Mouse (Mus musculus) spleen, postnatal 36 days (tissue): ENCODE data around the gene Apoa5.
A peak's percentile ranks its signal among the peaks of the same experiment; 100 is the strongest.
"Not testable (repeated sequence)": the region's sequence is repeated elsewhere in the genome, so short reads cannot be mapped to it uniquely, and the experiment has no call there.

Experiments used
- DNase-seq, 2 experiments: peaks; one replicate each; pipeline ENCODE4 v3.0.0; 2022; ENCODE audit warnings: low spot score in 2 of 2, mixed read lengths in 1 of 2

Gene Apoa5

DNA sequence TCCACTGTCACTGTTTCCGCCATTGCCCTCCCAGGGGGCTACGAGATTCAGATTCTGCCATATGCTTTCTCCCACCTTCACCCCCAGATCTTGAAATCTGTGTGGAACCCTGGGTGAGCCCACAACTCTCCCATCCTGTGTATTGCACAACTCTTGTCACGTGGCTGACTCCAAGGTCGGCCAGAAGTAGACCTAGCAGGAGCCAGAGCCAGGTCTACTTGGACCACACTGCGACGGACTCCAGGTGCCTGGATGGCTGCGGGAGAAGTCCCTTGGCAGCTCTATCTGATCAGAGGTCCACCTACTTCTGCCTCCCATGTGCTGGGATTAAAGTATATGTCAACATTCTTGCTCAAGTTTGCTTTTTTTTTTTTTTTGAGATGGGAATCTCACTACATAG lies 7.3 kb upstream of the Apoa5 start:
- no peak for DNase-seq

DNA sequence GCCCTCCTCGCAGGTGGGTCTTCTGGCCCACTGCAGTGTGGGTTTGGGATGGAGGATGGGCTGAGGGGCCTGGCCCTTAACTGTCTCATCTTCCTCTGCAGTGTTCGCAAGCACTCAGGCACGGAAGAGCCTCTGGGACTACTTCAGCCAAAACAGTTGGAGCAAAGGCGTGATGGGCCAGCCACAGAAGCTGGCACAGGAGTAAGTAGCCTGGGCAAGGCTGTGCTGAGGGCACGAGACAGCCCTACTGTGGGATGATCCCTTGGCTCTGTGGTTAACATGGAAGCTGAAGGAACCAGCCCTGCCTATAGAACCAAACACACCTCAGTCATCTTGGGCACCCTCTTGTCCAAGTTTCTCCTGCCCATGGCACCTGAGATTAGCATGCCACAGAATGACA lies 692 bp downstream of the Apoa5 start:
- DNase-seq = no peak

DNA sequence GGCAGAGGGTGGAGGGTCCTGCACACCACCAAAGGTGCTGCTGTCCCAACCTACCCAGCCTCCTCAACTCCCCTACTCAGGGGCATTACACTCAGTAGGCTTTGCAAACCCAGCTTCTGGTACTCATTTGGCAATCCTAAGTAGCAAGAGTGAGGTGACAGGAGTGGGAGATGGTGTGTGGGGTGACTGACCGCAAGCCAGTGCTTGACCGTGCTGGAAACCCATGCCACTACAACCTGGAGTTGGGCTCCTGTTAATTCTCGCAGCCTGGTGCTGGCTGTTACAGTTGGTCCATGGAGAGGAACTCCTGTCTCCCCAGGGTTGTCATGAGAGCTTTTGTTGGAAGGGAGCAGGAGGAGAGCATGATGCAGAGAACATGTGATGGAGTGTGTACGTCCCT lies 2.3 kb downstream of the Apoa5 start:
- DNase-seq = no peak

DNA sequence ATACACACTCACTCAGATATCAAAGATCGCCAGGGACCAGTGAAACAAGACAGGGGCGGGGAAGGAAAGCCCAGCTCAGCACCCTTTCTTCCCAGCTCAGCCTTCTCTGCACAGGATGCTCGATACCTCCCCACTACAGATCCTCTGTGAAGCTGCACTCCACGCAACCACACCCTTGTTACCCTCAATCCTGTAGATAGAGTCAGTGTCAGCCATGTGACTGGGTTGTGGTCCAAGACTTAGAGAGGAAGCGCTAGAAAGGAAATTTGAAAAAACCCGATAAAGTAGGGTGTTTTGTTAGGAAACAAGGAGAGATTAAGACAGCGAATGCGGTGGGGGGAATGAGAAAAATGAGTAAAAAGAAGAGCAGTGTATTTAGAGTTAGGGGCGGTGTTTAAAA lies 3.6 kb downstream of the Apoa5 start:
- no peak for DNase-seq

DNA sequence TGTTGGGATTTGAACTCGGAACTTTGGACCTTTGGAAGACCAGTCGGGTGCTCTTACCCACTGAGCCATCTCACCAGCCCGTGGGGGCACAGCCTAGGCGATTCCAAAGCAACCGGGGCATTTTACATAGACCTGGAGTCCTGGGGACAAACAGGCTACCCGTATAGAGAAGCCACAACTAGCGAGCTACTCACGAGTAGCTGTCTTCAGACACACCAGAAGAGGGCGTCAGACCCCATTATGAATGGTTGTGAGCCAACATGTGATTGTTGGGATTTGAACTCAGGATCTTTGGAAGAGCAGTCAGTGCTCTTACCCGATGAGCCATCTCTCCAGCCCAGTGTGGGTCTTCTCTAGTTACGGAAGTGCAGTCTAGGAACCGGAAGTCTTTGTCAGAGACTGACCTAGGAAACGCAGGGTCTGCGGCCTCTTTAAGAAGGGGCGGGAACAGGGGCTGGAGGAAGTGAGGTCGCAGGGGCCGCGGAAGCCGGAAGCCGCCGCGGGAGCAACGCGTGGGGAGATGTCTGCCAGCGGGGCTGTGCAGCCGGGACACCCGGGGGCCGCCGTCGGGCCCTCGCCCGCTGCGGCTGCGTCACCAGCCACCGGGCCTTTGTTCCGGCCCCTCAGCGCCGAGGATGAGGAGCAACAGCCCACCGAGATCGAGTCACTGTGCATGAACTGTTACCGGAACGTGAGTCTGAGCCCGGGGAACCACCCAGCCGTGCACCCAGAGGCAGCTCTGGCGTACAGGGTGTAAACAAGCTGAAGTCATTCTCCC lies 4.4 kb downstream of the Apoa5 start, which contains the start of gene Zpr1:
Zpr1 (plus strand) TSS at position 388 of the 778 bp plus-strand sequence.
- DNase-seq = peak; percentile 91

DNA sequence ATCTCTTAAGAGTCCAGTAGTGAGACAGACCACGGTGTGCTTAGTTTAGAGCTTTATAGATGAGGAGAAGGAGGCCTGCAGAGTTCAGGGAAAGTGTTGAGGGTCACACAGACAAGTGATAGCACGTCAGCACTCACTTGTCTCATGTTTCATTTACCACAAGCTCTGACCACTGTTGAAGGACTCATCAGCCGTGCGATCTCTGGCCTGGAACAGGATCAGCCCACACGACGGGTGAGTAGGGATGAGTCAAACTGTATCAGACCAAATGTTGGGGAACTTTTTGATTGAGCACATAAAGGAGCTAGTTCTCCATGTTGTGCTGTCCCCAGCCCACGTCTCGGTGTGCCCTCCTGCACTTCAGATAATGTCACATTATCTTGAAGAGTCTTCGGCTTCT lies 6.1 kb downstream of the Apoa5 start:
- DNase-seq = no peak

DNA sequence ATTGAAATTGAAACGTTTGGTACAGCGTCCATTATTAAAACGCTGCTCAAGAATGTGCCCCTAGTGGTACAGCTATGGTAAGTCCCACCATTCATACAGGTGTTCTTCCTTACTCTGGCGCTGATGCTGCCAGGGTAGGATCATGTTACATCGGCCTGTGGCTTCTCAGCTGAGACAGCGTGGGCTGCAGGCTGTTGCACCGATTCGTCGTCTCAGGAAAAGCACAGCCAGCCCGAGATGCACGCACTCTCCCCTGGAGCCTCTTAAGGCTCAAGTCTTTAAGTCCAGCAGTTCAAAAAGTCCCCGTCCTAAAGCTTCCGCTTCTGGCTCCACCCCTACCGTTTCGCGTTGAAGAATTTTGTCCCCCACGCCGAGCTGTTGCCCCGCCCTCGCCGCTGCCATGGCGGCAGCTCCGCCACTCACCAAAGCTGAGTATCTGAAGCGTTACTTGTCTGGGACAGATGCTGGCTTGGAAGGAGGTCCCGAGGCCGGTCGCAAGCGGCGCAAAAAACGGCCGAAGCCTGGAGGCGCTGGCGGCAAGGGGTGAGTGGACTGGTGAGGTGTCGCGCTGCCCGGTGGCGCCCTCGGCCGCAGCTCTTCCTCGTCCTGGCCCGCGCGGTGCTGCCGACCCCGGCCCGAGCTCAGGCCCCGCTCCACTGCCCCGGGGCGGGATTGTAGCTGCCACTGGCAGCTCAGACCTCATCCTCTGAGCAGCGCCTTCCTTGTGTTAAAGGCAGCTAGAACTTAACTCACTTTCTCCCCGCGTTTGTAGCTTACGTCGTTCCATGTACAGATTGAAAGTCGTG lies 14.4 kb downstream of the Apoa5 start, which contains the start of gene Bud13:
Bud13 (plus strand) TSS at position 378 of the 806 bp plus-strand sequence.
- peak; percentile 90 to 91 for DNase-seq

DNA sequence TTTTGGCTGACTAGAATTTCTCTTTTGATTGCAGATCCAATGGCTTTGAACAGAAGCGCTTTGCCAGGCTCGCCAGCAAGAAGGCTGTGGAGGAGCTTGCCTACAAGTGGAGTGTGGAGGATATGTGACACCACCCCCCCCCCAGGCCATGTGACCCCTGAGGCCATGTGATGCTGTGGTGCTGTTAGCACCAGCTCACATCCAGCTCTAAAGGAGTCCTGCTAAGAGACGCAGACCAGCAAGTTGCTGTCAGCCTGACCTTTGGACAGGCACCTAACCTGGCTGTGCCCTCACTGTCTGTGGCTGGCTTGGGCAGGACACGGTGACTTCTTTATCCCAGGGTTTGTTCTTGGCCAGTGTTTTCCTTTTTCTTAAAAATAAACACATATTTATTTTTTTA lies 29.9 kb downstream of the Apoa5 start:
- no peak for DNase-seq

DNA sequence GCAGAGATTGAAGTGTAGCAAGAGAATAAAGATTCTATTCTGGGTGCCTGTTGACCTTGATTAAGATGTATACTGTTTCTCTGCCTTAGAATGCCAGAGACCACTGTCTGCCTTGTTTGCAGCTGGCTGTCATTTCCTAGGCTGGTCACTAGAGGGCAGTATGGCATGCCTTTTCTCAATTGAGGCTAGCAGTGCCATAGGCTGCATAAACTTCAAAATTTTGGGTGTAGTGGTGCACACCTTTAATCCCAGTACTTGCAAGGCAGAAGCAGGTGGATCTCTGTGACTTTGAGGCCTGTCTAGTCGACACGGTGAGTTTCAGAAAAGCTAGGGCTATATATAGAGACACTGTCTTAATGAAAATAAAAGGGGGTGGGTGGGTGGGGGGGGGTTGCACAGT lies 33.7 kb downstream of the Apoa5 start:
- peak in 1 of 2 experiments; percentile 5 for DNase-seq

DNA sequence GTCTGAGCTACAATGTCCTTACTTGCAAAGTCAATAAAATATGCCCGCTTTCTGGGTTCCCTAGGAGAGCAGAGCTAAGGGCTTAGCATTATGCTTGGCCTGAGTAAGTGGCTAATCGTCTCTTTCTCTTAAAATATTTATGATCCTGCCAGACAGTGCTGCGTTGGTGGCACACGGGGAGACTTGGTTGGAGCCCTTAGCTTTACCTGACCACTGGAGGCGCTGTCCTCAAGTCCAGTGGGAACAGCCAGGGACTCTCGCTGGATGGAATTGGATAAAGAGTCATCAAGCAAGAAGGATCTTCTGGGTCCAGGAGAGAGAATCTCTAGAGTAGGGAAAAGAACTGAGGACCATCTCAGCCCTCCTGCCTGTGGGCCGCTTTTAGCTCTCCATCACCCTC lies 40.7 kb downstream of the Apoa5 start:
- no peak for DNase-seq

DNA sequence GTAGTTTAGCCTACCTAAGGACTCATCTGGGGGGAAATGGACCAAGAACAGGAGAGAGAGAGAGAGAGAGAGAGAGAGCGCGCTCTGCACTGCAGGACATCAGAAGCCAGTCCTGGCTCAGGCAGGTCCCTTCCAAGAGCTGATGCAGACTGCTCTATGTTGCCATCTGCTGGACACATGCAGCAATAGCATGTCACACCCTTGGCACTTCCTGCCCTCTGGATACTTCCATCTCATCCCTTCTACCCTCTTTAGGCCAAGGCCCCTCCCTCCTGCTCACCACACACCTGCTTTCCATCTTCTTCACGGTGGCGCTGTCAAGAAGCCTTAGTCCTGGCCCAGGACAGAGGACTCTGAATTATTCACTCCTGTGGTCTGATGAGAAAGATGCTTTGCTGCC lies 46.1 kb downstream of the Apoa5 start:
- DNase-seq = peak; percentile 24 to 25

DNA sequence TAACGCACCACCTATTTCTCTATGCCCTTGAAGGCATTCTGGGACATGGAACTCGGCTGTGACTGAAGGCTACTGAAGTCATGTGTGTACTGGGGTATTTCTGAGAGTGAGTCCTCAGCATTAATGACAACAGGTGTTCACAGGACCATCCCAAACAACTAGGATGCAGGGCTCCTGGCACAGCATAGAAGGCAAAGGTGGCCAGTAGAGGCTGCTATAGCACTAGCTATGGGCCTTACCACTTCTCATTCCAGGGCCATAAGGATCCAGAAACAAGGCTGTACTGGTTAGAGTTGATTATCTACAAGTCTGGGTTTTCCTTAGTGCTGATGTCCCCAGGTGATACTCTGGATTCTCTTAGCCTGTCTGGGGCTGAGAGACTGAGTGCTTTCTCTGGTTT lies 46.5 kb downstream of the Apoa5 start:
- no peak for DNase-seq

DNA sequence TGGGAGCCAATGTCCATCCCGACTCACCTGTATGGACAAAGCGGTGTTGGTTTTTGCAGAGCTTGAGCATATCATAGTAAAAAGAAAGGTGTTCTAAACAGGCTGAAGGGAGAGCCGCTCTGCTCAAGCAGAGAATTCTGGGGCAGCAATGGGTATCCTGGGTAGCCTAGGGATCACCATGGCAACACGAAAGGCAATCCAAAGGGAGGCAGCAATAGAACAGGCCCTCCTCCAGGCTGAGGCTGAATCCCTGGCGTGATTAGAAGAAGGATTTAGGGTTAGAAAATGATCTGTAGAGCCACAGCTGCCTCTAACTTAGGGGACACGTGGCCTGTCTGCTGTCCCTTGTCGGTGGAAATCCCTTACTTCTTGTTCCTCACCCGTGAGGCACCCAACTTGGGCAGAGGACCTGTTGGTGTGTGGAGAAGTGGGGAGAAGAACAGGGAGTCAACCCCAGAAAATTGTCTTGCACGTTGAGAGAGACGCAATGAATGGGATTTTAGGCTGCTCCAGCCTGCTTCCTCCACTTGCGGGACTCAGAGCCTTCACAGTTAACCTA lies 47.5 kb downstream of the Apoa5 start:
- no peak for DNase-seq

DNA sequence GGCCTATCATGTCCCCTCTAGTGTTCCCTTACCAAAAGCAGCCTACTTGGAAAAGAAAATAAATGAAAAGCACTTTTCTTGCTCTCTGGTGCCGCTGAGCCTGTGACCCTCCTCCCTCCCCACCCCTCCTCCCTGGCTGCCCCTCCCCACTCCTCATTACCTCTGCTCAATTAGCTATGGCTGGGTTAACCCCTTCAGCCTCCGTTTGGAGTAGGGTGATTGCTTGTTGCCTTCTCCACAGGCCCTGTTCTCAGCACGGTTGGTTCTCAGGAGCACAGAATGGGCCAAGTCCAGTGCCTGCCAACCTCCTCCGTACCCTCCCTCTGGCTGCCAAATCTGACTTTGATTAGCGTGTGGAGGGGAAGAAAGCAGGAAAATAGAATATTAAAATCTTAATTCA lies 48.0 kb downstream of the Apoa5 start:
- DNase-seq = no peak

DNA sequence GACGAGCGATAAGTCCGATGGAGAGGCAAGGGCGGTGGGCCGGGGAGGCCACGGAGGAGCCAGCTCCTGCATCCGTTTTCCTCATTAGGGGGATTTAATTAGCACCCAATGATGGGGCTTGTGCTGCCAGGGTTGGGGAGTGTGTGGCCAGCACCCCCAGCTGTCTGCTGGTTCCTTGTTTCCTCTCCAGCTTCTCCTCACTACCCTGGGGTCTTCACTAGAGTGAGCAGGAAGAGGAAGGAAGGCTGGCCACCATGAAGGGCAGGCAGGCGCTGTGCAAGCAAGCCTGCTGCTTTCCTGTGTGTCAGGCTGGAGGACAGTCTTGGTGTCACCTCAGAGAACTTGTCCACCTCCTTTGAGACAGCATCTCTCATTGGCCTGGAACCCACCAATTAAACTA lies 48.5 kb downstream of the Apoa5 start:
- DNase-seq = no peak

DNA sequence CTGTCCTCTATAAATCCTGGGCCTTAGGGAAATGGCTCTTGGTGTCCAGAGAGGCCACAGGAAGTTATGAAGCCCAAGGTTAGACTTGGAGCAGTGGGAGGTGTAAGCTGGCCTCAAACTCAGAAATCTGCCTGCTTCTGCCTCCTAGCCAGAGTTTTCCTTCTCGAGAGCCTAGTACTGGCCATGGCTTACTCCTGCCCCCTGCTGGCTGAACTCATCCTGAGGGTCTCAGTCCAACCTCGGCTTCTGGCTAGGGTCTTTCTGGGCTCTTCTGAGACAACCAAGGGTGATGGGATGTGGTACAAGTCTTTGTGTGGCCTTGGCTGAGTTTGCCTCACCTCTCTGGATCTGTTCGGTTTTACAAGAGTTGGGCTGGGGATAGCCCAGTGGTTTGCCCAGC lies 49.5 kb downstream of the Apoa5 start:
- no peak for DNase-seq

DNA sequence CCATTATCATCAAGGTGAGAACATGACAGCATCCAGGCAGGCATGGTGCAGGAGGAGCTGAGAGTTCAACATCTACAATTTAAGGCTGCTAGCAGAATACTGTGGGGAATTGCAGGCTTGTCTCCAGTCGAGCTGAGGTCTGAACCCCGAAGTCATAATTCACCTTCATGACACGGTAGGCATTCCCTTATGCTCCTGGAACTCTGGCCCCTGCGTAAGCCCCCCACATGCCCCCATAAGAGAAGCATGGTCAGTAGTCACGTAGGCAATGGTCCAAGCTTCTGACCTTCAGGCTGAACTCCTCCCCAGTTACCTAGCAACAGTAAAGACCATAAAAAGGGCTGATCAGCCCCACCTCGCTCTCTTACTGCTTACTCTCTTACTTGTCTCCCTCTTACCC lies 51.5 kb downstream of the Apoa5 start, which contains the start of gene 4931429L15Rik:
4931429L15Rik (minus strand) TSS at position 101 of the 400 bp plus-strand sequence.
- not testable (repeated sequence) for DNase-seq

DNA sequence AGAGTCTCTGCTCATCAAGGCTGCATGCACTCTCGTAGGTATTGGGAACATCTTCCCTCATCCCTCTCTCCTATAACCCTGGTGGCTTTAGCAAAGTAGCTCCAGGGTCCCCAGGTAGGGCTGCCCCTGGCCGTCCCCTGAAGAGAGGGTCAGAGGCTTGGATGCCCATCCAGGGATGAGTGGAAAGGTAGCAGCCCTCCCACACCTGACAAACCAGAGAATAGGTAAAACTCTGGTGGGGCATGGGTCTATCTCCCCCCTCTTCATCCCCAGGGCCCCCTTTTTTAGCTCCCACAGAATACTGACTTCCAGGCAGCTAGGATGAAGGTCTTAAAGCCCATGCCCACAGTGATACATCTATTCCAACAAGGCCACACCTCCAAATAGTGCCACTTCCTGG lies 52.0 kb downstream of the Apoa5 start:
- no peak for DNase-seq
